Comparison of ENCODE assay signal across 9 mouse cellular contexts in genomic region chr1:132523920-132524319, GRCm38 (mm10). TPM values are rescaled to one million over a fixed set of nuclear protein-coding genes. Genes with fewer than 3 reads are reported as not detected.
DNase-seq lines count a peak whose midpoint lies in the region; ATAC-seq lines count a peak whose summit lies in the region.
"Had no signal": no experiment of that assay in that cellular context is flagged by ENCODE, and none has a peak within 500 bp of the region (broad histone marks: within the 10 kb centered on the region; RNA-seq: fewer than 3 reads in every experiment).

No protein-coding gene starts in this region.

- no peak overlapping the region for H3K4me3 ChIP-seq in hindbrain, embryonic 13.5 days
- no peak overlapping the region for H3K4me3 ChIP-seq in hindbrain, embryonic 10.5 days
- no peak overlapping the region for H3K4me3 ChIP-seq in liver, embryonic 13.5 days (replicated peaks)
- H3K4me3 ChIP-seq: embryonic facial prominence, embryonic 12.5 days had no signal

- no peak overlapping the region for H3K4me2 ChIP-seq in hindbrain, embryonic 13.5 days
- no peak overlapping the region for H3K4me2 ChIP-seq in liver, embryonic 13.5 days
- H3K4me2 ChIP-seq: embryonic facial prominence, embryonic 12.5 days had no signal

- intact Hi-C loops in left cerebral cortex, postnatal 10 days (cut with DNase I): loop anchor here (2.0 kb wide), 1 partner anchor 71 kb away; no protein-coding TSS in a partner anchor

- H3K9ac ChIP-seq in hindbrain, embryonic 13.5 days: 0 out of 2 replicates have a peak overlapping the region, but pooled peaks have one; percentile 2
- H3K9ac ChIP-seq in liver, embryonic 13.5 days: no peak overlapping the region
- H3K9ac ChIP-seq: embryonic facial prominence, embryonic 12.5 days had no signal

- no peak for ATAC-seq in hindbrain, embryonic 13.5 days (ENCODE audit: low FRiP score)
- ATAC-seq in liver, embryonic 13.5 days (ENCODE audit: low read depth): no peak

- H3K27me3 ChIP-seq in hindbrain, embryonic 13.5 days: no peaks in the 10 kb centered on the region
- peaks cover 14% of the 10 kb centered on the region for H3K27me3 ChIP-seq in hindbrain, embryonic 10.5 days (ENCODE audit: insufficient read depth, poor library complexity, severe bottlenecking)
- H3K27me3 ChIP-seq in liver, embryonic 13.5 days: peaks cover 3% of the 10 kb centered on the region; the same call in 1 of the 2 replicates

- H3K9me3 ChIP-seq in hindbrain, embryonic 13.5 days: no peaks in the 10 kb centered on the region
- H3K9me3 ChIP-seq in hindbrain, embryonic 10.5 days: no peaks in the 10 kb centered on the region
- no peaks in the 10 kb centered on the region for H3K9me3 ChIP-seq in liver, embryonic 13.5 days (replicated peaks)
- H3K9me3 ChIP-seq: embryonic facial prominence, embryonic 12.5 days had no signal

- WGBS in hindbrain, embryonic 13.5 days: 37% methylated on average over 4 of the region's 4 CpGs
- WGBS in hindbrain, embryonic 10.5 days: 32% methylated on average over 4 of the region's 4 CpGs
- WGBS in liver, embryonic 13.5 days (ENCODE audit: insufficient replicate concordance): 17% methylated on average over 4 of the region's 4 CpGs

- peaks cover 68% of the 10 kb centered on the region for H3K36me3 ChIP-seq in hindbrain, embryonic 13.5 days
- peaks cover 25% of the 10 kb centered on the region for H3K36me3 ChIP-seq in hindbrain, embryonic 10.5 days
- no peaks in the 10 kb centered on the region for H3K36me3 ChIP-seq in liver, embryonic 13.5 days
- H3K36me3 ChIP-seq: embryonic facial prominence, embryonic 12.5 days had no signal

- DNase-seq in hindbrain, embryonic 10.5 days (ENCODE audit: low spot score): no peak
- DNase-seq in CD8-positive naive resting alpha-beta T cell, adult 2 months (ENCODE audit: low read depth in 2 of 2, low spot score in 2 of 2): peak; percentile 14 to 35
- peak; percentile 61 for DNase-seq in brain, adult 2 months (ENCODE audit: low read depth, low spot score)
- DNase-seq in liver, embryonic 13.5 days: peak; percentile 24
- peak; percentile 55 for DNase-seq in thymus, postnatal 25 days
- no peak for DNase-seq in frontal cortex, postnatal 10 days (ENCODE audit: low spot score in 2 of 2)
- DNase-seq in left cerebral cortex, postnatal 10 days (ENCODE audit: extremely low spot score in 1 of 2, low spot score in 2 of 2): no peak

- H3K4me1 ChIP-seq in hindbrain, embryonic 13.5 days (replicated peaks): peaks cover 26% of the 10 kb centered on the region
- peaks cover 22% of the 10 kb centered on the region for H3K4me1 ChIP-seq in hindbrain, embryonic 10.5 days (replicated peaks)
- no peaks in the 10 kb centered on the region; the same call in 1 of the 2 replicates for H3K4me1 ChIP-seq in liver, embryonic 13.5 days (replicated peaks)

- no peak overlapping the region for H3K27ac ChIP-seq in hindbrain, embryonic 13.5 days
- H3K27ac ChIP-seq in hindbrain, embryonic 10.5 days: no peak overlapping the region
- H3K27ac ChIP-seq in liver, embryonic 13.5 days: no peak overlapping the region
- H3K27ac ChIP-seq: embryonic facial prominence, embryonic 12.5 days had no signal

RNA-seq across cellular contexts. Expression of gene Tmem81, which starts 17.9 kb away (rescaled TPM):
- 0.97 and 1.0 TPM in 2 replicates for polyA plus RNA-seq in hindbrain, embryonic 13.5 days (2015; fragmentation: Nextera tagmentation; extraction: Ambion mirVana)
- 1.1 and 1.9 TPM in 2 replicates for polyA plus RNA-seq in hindbrain, embryonic 10.5 days (2016; fragmentation: Nextera tagmentation; extraction: Ambion mirVana)
- polyA plus RNA-seq in liver, embryonic 13.5 days (2015; fragmentation: Nextera tagmentation; extraction: Ambion mirVana): 0.65 and 0.92 TPM in 2 replicates
- total RNA-seq in left cerebral cortex, postnatal 10 days (2021): 1 to 10 TPM; 2.1 to 2.3 TPM

RNA-seq across cellular contexts. Expression of gene Cntn2, which starts 19.1 kb away (rescaled TPM):
- 57.6 and 67.5 TPM in 2 replicates for polyA plus RNA-seq in hindbrain, embryonic 13.5 days (2015; fragmentation: Nextera tagmentation; extraction: Ambion mirVana)
- 41.2 and 87.6 TPM in 2 replicates for polyA plus RNA-seq in hindbrain, embryonic 10.5 days (2016; fragmentation: Nextera tagmentation; extraction: Ambion mirVana)
- polyA plus RNA-seq in liver, embryonic 13.5 days (2015; fragmentation: Nextera tagmentation; extraction: Ambion mirVana): 0.09 TPM in 1 of 2 replicates, not detected in the other
- total RNA-seq in left cerebral cortex, postnatal 10 days (2021): 10 to 100 TPM; 52.2 to 57.0 TPM

RNA-seq across cellular contexts. Expression of gene Rbbp5, which starts 46.8 kb away (rescaled TPM):
- 47.8 and 48.0 TPM in 2 replicates for polyA plus RNA-seq in hindbrain, embryonic 13.5 days (2015; fragmentation: Nextera tagmentation; extraction: Ambion mirVana)
- polyA plus RNA-seq in hindbrain, embryonic 10.5 days (2016; fragmentation: Nextera tagmentation; extraction: Ambion mirVana): 47.4 and 60.0 TPM in 2 replicates
- 23.2 and 30.2 TPM in 2 replicates for polyA plus RNA-seq in liver, embryonic 13.5 days (2015; fragmentation: Nextera tagmentation; extraction: Ambion mirVana)
- 10 to 100 TPM; 29.4 to 37.4 TPM for total RNA-seq in left cerebral cortex, postnatal 10 days (2021)

Comparison
In these comparisons a context has a peak if more than half of its experiments do, and no peak if none do; other contexts are left out.
1. DNase-seq: peak in CD8-positive naive resting alpha-beta T cell, adult 2 months (2 of 2), brain, adult 2 months (single experiment), liver, embryonic 13.5 days (single experiment) and thymus, postnatal 25 days (single experiment); none in hindbrain, embryonic 10.5 days (single experiment), frontal cortex, postnatal 10 days (0 of 2) and left cerebral cortex, postnatal 10 days (0 of 2).
2. RNA of gene Cntn2, which starts 19.1 kb away (polyA plus RNA-seq): 41.2 to 87.6 TPM in hindbrain, embryonic 10.5 days and 57.6 to 67.5 TPM in hindbrain, embryonic 13.5 days; 0.09 TPM in liver, embryonic 13.5 days; every median in the first group is over 10 times any median in the second.